Mouse (Mus musculus) spleen, adult 2 months (tissue): ENCODE data around the gene Cmya5.

Experiments
- CTCF ChIP-seq: fragments of 200-500 bp; IDR thresholded peaks from 2 replicates; pipeline ENCODE4 v1.5.1; 2011; ENCODE audit warnings: mild to moderate bottlenecking, inconsistent platforms; ENCODE audit not compliant: insufficient read depth, insufficient read length, insufficient replicate concordance; ENCODE audit errors: extremely low read depth
- POLR2A ChIP-seq: fragments of 200-500 bp; IDR thresholded peaks from 2 replicates; pipeline ENCODE4 v1.6.1; 2011; ENCODE audit warnings: low read depth, low read length, inconsistent platforms

DNA sequence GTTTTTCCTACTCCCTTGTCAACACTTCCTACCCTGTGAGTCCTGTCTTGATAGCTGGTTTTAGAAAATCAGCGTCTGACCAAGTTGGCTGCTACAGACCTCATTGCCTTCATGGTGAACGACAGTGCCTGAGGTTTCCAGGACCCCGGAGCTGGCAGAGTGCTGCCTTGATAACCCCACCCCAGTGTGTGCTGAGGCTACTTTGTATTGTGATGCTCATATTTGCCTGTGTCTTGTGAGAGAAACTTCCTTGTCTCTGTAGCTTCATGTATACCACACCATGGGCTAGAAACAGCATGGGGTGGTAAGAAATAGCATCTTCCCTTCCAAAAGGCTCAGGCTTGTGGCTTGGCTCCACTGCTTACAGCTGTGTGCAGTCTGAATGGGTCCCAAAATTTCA lies 13.8 kb downstream of the Cmya5 start:
- no peak for TF ChIP-seq CTCF
- no peak for TF ChIP-seq POLR2A
